Mouse (Mus musculus) naive thymus-derived CD4-positive, alpha-beta T cell, adult 5 months (primary cell): ENCODE measurements around the gene Rasgrp2. TPM values are rescaled to one million over a fixed set of nuclear protein-coding genes. Genes with fewer than 3 reads are reported as not detected.

Source experiments
- polyA plus RNA-seq: library from polyadenylated mRNA; unstranded; fragments of 100-300 nt; shearing (Covaris generic); gene quantifications from one replicate; pipeline ENCODE4 v1.2.1, GENCODE M21; 2017

The Rasgrp2 gene
- polyA plus RNA-seq, result 594 TPM

DNA sequence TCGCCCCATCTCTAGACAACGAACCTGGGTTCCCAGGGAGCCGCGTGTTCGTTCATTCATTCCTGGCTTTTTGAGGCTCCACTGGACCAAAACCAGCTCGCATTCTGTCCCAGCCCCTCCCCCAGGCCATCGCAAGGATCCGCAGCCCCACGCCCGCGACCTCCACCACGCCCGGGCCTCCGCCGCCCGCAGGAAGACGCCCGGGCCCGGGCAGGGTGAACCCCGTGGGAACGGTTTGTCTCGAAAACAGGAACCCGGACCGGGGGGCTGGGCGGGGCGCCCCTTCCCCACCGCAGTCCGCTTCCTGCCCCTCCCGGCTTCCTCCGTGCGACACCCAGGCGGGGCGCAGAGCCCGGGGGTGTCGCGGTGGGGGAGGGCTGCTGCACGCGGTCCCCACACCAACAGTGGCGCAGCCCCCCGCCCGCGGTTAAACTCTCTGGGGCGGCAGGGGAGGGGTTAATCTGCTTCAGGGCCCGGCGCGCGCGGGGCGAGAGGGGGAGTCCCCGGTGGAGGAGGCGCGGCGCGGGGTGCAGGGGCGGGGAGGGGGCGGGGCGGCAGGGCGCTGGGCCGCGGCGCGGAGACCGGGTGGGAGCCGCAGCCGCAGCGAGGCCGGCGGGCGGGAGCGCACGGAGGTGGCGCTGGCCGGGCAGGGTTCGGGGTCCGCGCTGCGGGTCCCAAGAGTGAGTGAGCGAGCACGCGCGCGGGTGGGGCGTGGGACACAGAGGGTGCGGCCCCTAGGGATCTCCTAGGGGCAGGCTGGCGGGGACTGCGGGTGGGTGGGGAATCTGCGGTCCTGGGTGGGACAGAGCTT is at the start of gene Rasgrp2:
Gene Rasgrp2, plus strand, starts transcription at position 56 of the 811 bp plus-strand sequence.

DNA sequence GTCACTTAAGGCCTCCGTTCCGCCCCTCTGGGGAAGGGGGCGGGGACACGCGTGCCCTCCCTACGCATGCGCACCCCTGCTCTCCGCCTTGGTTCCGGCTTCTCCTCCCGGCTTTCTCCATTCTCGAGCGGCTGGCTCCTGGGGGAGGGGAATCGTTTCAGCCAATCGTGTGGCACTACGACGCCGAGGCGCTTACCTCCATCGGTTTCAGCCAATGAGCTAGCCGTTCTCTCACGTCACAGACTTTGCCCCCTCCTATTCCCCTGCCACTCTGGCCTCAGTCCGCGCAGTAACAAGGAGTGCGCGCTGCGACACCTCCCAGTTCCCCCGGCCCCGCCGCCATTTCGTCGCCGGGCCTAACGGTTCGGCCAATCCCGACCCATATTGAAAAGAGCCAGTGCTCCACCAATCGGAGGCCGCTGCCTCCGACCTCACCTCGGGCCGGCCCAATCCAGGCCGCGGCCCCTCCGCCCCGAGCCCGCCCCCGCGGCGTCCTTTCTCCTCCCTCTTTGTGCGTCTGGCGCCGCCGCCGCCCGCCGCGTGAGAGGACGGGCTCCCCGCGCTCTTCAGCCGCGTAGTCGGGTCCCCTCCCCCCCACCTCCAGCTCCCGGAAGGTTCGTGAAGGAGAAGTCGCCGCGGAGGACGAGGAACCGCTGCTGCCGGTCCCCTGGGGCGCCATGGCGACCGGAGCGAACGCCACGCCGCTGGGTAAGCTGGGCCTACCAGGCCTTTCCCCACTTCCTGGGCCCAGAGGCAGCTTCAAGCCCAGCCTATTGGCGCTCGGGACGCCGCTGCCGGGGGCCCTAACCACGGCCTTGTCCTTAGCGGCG is 35.5 kb upstream of the Rasgrp2 start, which contains the start of gene Sf1:
Gene Sf1, plus strand, starts transcription at position 280 of the 830 bp plus-strand sequence.

DNA sequence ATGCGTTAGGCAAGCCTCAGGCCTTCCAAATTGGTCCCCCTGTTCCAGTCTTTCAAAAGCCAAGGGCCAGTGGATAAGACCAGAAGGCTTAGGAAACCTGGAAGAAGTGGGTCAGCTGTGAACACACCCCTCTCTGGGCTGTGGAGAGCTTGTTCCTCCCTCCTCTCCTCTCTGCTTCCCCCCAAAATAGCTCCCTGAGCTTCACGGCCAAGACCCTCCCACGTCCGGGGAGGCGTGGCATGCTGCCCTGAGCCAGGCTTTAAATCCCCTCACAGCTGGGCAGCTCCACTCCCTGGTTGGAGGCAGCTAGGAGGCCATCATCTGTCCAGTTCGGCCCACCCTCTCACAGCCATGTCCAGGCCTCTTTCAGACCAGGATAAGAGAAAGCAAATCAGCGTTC is 15.0 kb upstream of the Rasgrp2 start, which contains the start of gene Pygm:
Gene Pygm, plus strand, starts transcription at position 272 of the 400 bp plus-strand sequence.

DNA sequence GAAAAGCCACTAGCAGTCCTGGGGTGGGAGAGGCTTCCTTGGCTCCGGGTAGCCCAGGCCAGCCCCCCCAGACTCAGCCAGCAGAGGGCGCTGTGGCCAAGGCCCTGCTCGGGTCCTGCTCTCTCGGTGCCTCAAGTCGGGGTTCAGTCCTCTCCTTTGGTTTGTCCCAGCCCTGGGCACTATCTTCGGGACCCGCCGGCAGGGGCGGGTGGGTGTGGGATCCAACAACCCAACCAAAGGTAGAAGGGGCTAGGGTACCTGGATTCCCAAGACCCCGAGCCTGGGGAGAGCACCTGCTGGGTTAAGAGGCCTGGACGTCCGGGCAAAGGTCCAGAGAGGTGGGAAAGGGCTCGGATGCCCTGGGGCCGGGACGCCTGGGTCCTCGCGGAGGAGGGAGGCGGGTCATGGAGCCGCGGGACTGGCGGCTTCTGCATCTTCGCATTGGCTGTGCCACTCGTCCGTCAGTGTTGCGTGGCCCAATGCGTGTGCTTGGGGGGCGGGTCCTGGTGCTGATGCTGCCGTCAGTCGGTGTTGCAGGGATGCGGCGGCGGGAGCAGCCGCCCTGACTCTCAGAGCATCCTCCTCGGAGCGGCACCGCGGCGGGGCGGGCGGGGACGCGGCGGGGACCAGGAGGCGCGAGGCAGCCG is 19.2 kb downstream of the Rasgrp2 start, which contains the start of gene Nrxn2:
Gene Nrxn2, plus strand, starts transcription at position 499 of the 647 bp plus-strand sequence.

Other genes with a start within 250 kb of the Rasgrp2 start
- gene Majin, start 215.0 kb upstream of the Rasgrp2 start, polyA plus RNA-seq, result not detected
- gene Gpha2, start 173.0 kb upstream of the Rasgrp2 start, polyA plus RNA-seq, result not detected
- gene Ppp2r5b, start 163.5 kb upstream of the Rasgrp2 start, polyA plus RNA-seq, result 22.5 TPM
- 91.9 TPM for gene Atg2a, start 157.7 kb upstream of the Rasgrp2 start, polyA plus RNA-seq
- 15.0 TPM for gene Ehd1, start 122.6 kb upstream of the Rasgrp2 start, polyA plus RNA-seq
- 0.21 TPM for gene Cdc42bpg, start 92.9 kb upstream of the Rasgrp2 start, polyA plus RNA-seq
- gene Men1, start 64.4 kb upstream of the Rasgrp2 start, polyA plus RNA-seq, result 54.5 TPM
- gene Map4k2, start 58.2 kb upstream of the Rasgrp2 start, polyA plus RNA-seq, result 212 TPM
- 554 TPM for gene Sf1, start 35.6 kb upstream of the Rasgrp2 start, polyA plus RNA-seq
- gene Pygm, start 14.9 kb upstream of the Rasgrp2 start, polyA plus RNA-seq, result 8.2 TPM
- gene Nrxn2, start 19.4 kb downstream of the Rasgrp2 start, polyA plus RNA-seq, result not detected
- gene Slc22a12, start 143.7 kb downstream of the Rasgrp2 start, polyA plus RNA-seq, result not detected